ENCODE assay signal across 7 mouse cellular contexts in the genomic region with DNA sequence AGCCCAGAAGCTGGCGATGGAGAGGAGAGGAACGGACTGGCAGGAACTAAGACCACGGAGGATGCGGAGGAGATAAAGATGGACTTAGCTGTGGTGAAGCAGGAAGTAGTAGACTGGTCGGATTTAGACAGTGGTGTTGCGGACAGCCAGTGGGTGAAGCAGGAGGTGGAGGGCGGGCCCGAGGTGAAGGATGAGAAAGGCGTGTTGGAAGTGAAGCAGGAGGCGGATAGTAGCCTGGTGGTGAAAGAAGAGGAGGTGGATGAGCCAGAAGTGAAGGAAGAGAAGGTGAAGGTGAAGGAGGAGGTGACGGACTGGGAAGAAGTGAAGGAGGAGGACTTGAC. TPM values are rescaled to one million over a fixed set of nuclear protein-coding genes. Genes with fewer than 3 reads are reported as not detected.
DNase-seq lines count a peak whose midpoint lies in the region; ATAC-seq and TF ChIP-seq lines count a peak whose summit lies in the region.

No protein-coding gene starts in this region.

- dilution Hi-C loops in CH12.LX (cut with MboI; ENCODE audit: extremely low pct_ligation_motif_present, extremely low pct_unique_long_range_greater_than_20kb, low sequenced_read_pairs) = no loop called here

- no peaks in the 10 kb centered on the region for H3K27me3 ChIP-seq in C2C12 (ENCODE audit: control insufficient read depth, insufficient read depth, insufficient read length)
- H3K27me3 ChIP-seq in CH12.LX (replicated peaks) = no peaks in the 10 kb centered on the region
- no peaks in the 10 kb centered on the region for H3K27me3 ChIP-seq in forebrain, embryonic 16.5 days (replicated peaks; ENCODE audit: control insufficient read depth, insufficient read depth, low read length)
- no peaks in the 10 kb centered on the region for H3K27me3 ChIP-seq in liver, postnatal 0 days (ENCODE audit: insufficient read depth, low read length)

- H3K79me2 ChIP-seq in C2C12 (ENCODE audit: control insufficient read depth, insufficient read depth) (peaks cover 55% of the 10 kb centered on the region), CH12.LX (replicated peaks; ENCODE audit: control insufficient read depth, extremely low read depth, insufficient read depth, poor library complexity, severe bottlenecking) (peaks cover 12% of the 10 kb centered on the region)

- H3K9me3 ChIP-seq in CH12.LX (replicated peaks; ENCODE audit: low read length) = no peaks in the 10 kb centered on the region
- H3K9me3 ChIP-seq in forebrain, embryonic 16.5 days (ENCODE audit: control insufficient read depth, low read length) = no peaks in the 10 kb centered on the region
- no peaks in the 10 kb centered on the region for H3K9me3 ChIP-seq in liver, postnatal 0 days (ENCODE audit: low read length)

- no peak for TF ChIP-seq EP300 in CH12.LX (IDR thresholded peaks at IDR 0.05; ENCODE audit: low read length)
- no peak for TF ChIP-seq EP300 in liver, postnatal 0 days (IDR thresholded peaks at IDR 0.05; ENCODE audit: low read depth)

- TF ChIP-seq POLR2A in CH12.LX (IDR thresholded peaks at IDR 0.05; ENCODE audit: low read depth, low read length) = no peak

- H3K36me3 ChIP-seq in C2C12 (ENCODE audit: control insufficient read depth, insufficient read depth) (peaks cover 43% of the 10 kb centered on the region), CH12.LX (replicated peaks in 1 of 2; ENCODE audit: control insufficient read depth in 1 of 2, insufficient read depth in 1 of 2, low read length in 1 of 2) (peaks cover 27 to 39% of the 10 kb centered on the region in 2 experiments)
- H3K36me3 ChIP-seq in forebrain, embryonic 16.5 days (ENCODE audit: control insufficient read depth, insufficient read depth) = peaks cover 10% of the 10 kb centered on the region
- H3K36me3 ChIP-seq in liver, postnatal 0 days (replicated peaks; ENCODE audit: insufficient read depth, low read length) = peaks cover 9% of the 10 kb centered on the region

- H3K4me3 ChIP-seq in C2C12 (ENCODE audit: insufficient read depth, poor library complexity, severe bottlenecking) (peak overlapping the region; percentile 80), CH12.LX (replicated peaks in 1 of 3; ENCODE audit: low read depth in 2 of 3, low read length in 2 of 3, poor library complexity in 1 of 3) (peak overlapping the region; percentile 62 to 96 (median 85))
- peak overlapping the region; percentile 79 for H3K4me3 ChIP-seq in forebrain, embryonic 16.5 days (replicated peaks; ENCODE audit: low read length)
- H3K4me3 ChIP-seq in liver, postnatal 0 days (ENCODE audit: low read depth, low read length) = peak overlapping the region; percentile 62

- TF ChIP-seq CTCF in C2C12 (IDR thresholded peaks at IDR 0.05; ENCODE audit: control insufficient read depth, insufficient read depth, insufficient read length) (no peak), CH12.LX (conservative IDR thresholded peaks at IDR 0.05 in 1 of 2, IDR thresholded peaks at IDR 0.05 in 1 of 2; ENCODE audit: low read depth in 2 of 2, low read length in 2 of 2) (no peak)
- 0 out of 2 replicates have a peak, but pooled peaks have one; percentile 0 for TF ChIP-seq CTCF in liver, postnatal 0 days (IDR thresholded peaks at IDR 0.05; ENCODE audit: low read depth)

- peak overlapping the region; percentile 63 for H3K9ac ChIP-seq in CH12.LX (ENCODE audit: insufficient read depth, low read depth)
- peak overlapping the region; percentile 74 for H3K9ac ChIP-seq in forebrain, embryonic 16.5 days (replicated peaks; ENCODE audit: low read depth, low read length)
- H3K9ac ChIP-seq in liver, postnatal 0 days (replicated peaks) = peak overlapping the region; percentile 65

- peak overlapping the region; percentile 87 for H3ac ChIP-seq in C2C12 (ENCODE audit: control insufficient read depth, insufficient read length, low read depth)

- TF ChIP-seq RAD21 in CH12.LX (IDR thresholded peaks at IDR 0.05; ENCODE audit: low read depth, low read length) = no peak

- DNase-seq in CH12.LX (ENCODE audit: extremely low read depth) = no peak
- no peak for DNase-seq in liver, postnatal 0 days
- DNase-seq in thymus, postnatal 4 days = no peak
- DNase-seq in thymus, postnatal 0 days (ENCODE audit: low spot score) = no peak
- DNase-seq in left cerebral cortex, postnatal 25 days (ENCODE audit: low spot score in 2 of 2) = no peak

- WGBS in forebrain, embryonic 16.5 days = under 1% methylated on average over 11 of the region's 11 CpGs
- whole genome bisulfite sequencing in liver, postnatal 0 days (ENCODE audit: insufficient replicate concordance) = under 1% methylated on average over 11 of the region's 11 CpGs

- H3K27ac ChIP-seq in CH12.LX (ENCODE audit: insufficient read depth, low read depth) = no peak overlapping the region
- peak overlapping the region; percentile 55 for H3K27ac ChIP-seq in forebrain, embryonic 16.5 days (ENCODE audit: low read length)
- peak overlapping the region; percentile 5; the same call in 1 of the 2 replicates for H3K27ac ChIP-seq in liver, postnatal 0 days (ENCODE audit: low read depth)

- no peak for ATAC-seq in forebrain, embryonic 16.5 days
- peak; percentile 70 for ATAC-seq in liver, postnatal 0 days

- intact Hi-C loops in left cerebral cortex, postnatal 25 days (cut with DNase I) = no loop called here

- peak overlapping the region; percentile 78 for H3K4me2 ChIP-seq in CH12.LX (ENCODE audit: insufficient read depth, low read depth, poor library complexity, severe bottlenecking)
- H3K4me2 ChIP-seq in forebrain, embryonic 16.5 days (ENCODE audit: low read length) = peak overlapping the region; percentile 94
- H3K4me2 ChIP-seq in liver, postnatal 0 days (ENCODE audit: low read depth, low read length) = peak overlapping the region; percentile 91

- peaks cover 52% of the 10 kb centered on the region for H3K79me3 ChIP-seq in C2C12 (ENCODE audit: low read depth)

- in situ Hi-C loops in CH12.LX (cut with MboI; ENCODE audit: low pct_ligation_motif_present, low pct_unique_long_range_greater_than_20kb, low sequenced_read_pairs) = no loop called here

- H3K4me1 ChIP-seq in CH12.LX (ENCODE audit: control insufficient read depth in 1 of 2, insufficient read depth in 2 of 2) = peaks cover 4 to 25% of the 10 kb centered on the region in 2 experiments; a peak in 2 of 4 replicates
- peaks cover 13% of the 10 kb centered on the region for H3K4me1 ChIP-seq in forebrain, embryonic 16.5 days (replicated peaks; ENCODE audit: control insufficient read depth, insufficient read depth, low read length)
- peaks cover 12% of the 10 kb centered on the region for H3K4me1 ChIP-seq in liver, postnatal 0 days (ENCODE audit: insufficient read depth)

TF ChIP-seq in C2C12, 6 proteins besides CTCF, POLR2A, EP300 and RAD21:
- TF ChIP-seq CEBPB (IDR thresholded peaks at IDR 0.05; ENCODE audit: low read depth) (no peak), USF1 (IDR thresholded peaks at IDR 0.05; ENCODE audit: low read depth) (no peak), FOSL1 (IDR thresholded peaks at IDR 0.05; ENCODE audit: insufficient read depth, low read length, poor library complexity, severe bottlenecking) (no peak), MYOG (IDR thresholded peaks at IDR 0.05; ENCODE audit: control insufficient read depth, extremely low read depth, insufficient read length) (no peak), MYOD1 (IDR thresholded peaks at IDR 0.05; ENCODE audit: control insufficient read depth, insufficient read length, low read depth) (no peak), MAX (IDR thresholded peaks at IDR 0.05) (no peak)

TF ChIP-seq in CH12.LX, 34 proteins besides CTCF, POLR2A, EP300 and RAD21:
- TF ChIP-seq ZMIZ1 (IDR thresholded peaks at IDR 0.05; ENCODE audit: low read depth, low read length) = 0 out of 2 replicates have a peak, but pooled peaks have one; percentile 6
- no peak for TF ChIP-seq POLR2AphosphoS2 (IDR thresholded peaks at IDR 0.05; ENCODE audit: low read depth, low read length)
- TF ChIP-seq NRF1 (IDR thresholded peaks at IDR 0.05; ENCODE audit: low read depth, low read length) = no peak
- TF ChIP-seq MXI1 (IDR thresholded peaks at IDR 0.05; ENCODE audit: low read depth, low read length) = 0 out of 2 replicates have a peak, but pooled peaks have one; percentile 58
- no peak for TF ChIP-seq USF2 (conservative IDR thresholded peaks at IDR 0.05; ENCODE audit: low read depth, low read length)
- no peak for TF ChIP-seq JUND (conservative IDR thresholded peaks at IDR 0.05; ENCODE audit: low read depth, low read length)
- no peak for TF ChIP-seq USF1 (IDR thresholded peaks at IDR 0.05; ENCODE audit: low read depth, low read length)
- TF ChIP-seq UBTF (IDR thresholded peaks at IDR 0.05; ENCODE audit: low read depth, low read length) = peak; percentile 16; the same call in 1 of the 2 replicates
- no peak for TF ChIP-seq SMC3 (IDR thresholded peaks at IDR 0.05; ENCODE audit: low read depth, low read length)
- peak; percentile 88; the same call in 1 of the 2 replicates for TF ChIP-seq CHD1 (IDR thresholded peaks at IDR 0.05; ENCODE audit: low read depth, low read length)
- TF ChIP-seq SIN3A (IDR thresholded peaks at IDR 0.05; ENCODE audit: low read length) = 0 out of 2 replicates have a peak, but pooled peaks have one; percentile 81

RNA-seq across cellular contexts. Expression of gene Znhit6, which starts 0.4 kb away (rescaled TPM):
- 26.9 TPM for polyA plus RNA-seq in C2C12 (2012; fragmentation: generic; extraction: Trizol)
- total RNA-seq in CH12.LX (2012; rRNA removed) = 54.4 and 73.3 TPM in 2 replicates
- total RNA-seq in CH12.LX (2014; rRNA removed) = 58.6 and 67.1 TPM in 2 replicates
- 188 and 208 TPM in 2 replicates for polyA plus RNA-seq in CH12.LX (2012; ENCODE audit: insufficient read length, low read depth)
- polyA plus RNA-seq in forebrain, embryonic 16.5 days (2015; fragmentation: Nextera tagmentation; extraction: Ambion mirVana) = 27.6 and 30.1 TPM in 2 replicates
- polyA plus RNA-seq in liver, postnatal 0 days (2015; fragmentation: Nextera tagmentation; extraction: Ambion mirVana) = 11.3 and 12.4 TPM in 2 replicates
- polyA plus RNA-seq in thymus, postnatal 0 days (2015; fragmentation: Nextera tagmentation; extraction: Ambion mirVana) = 28.9 and 29.5 TPM in 2 replicates
- total RNA-seq in left cerebral cortex, postnatal 25 days (2021) = 10 to 100 TPM; 15.8 to 16.7 TPM
